Mouse (Mus musculus): Measurements from ENCODE around the gene Srpk1. TPM values are rescaled to one million over a fixed set of nuclear protein-coding genes. Genes with fewer than 3 reads are reported as not detected.

Gene Srpk1
- total and polyA plus RNA-seq, 3 experiments = 60.8 to 129 (median 65.9) TPM

DNA sequence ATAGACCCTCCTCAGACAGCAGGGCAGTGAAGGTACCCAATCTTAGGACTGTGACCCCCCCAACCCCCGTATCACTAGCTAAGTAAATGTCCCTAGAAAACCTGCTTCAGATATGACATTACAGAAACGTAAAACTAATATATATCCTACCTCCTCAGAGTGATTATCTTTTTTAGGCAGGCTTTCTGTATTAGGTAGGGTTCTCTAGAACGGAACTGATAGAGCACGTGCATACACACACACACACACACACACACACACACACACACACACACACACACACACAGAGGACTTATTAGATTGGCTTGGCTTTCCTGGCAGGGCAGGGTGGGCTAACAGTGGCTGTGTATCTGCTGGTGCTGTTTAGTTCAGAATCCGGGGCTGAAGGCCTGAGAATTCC, 13.3 kb upstream of the Srpk1 start:
- H3K27ac ChIP-seq (ENCODE audit: insufficient read depth, low read depth) = no peak overlapping the region
- H3K36me3 ChIP-seq (replicated peaks in 1 of 2; ENCODE audit: control insufficient read depth in 1 of 2, insufficient read depth in 1 of 2, low read length in 1 of 2) = no peaks in the 10 kb centered on the region
- dilution Hi-C loops (cut with MboI; ENCODE audit: extremely low pct_ligation_motif_present, extremely low pct_unique_long_range_greater_than_20kb, low sequenced_read_pairs) (no loop called here), in situ Hi-C loops (cut with MboI; ENCODE audit: low pct_ligation_motif_present, low pct_unique_long_range_greater_than_20kb, low sequenced_read_pairs) (no loop called here)
- TF ChIP-seq JUND (conservative IDR thresholded peaks at IDR 0.05; ENCODE audit: low read depth, low read length) (no peak), HCFC1 (IDR thresholded peaks at IDR 0.05; ENCODE audit: low read depth, low read length) (no peak), IRF4 (IDR thresholded peaks at IDR 0.05; ENCODE audit: low read depth, low read length) (no peak), CTCF (conservative IDR thresholded peaks at IDR 0.05 in 1 of 2, IDR thresholded peaks at IDR 0.05 in 1 of 2; ENCODE audit: low read depth in 2 of 2, low read length in 2 of 2) (no peak), ZMIZ1 (IDR thresholded peaks at IDR 0.05; ENCODE audit: low read depth, low read length) (no peak), MAX (IDR thresholded peaks at IDR 0.05; ENCODE audit: low read length) (no peak), CHD2 (IDR thresholded peaks at IDR 0.05; ENCODE audit: low read length) (no peak), KAT2A (IDR thresholded peaks at IDR 0.05; ENCODE audit: insufficient replicate concordance, low read length) (no peak), USF1 (IDR thresholded peaks at IDR 0.05; ENCODE audit: low read depth, low read length) (no peak), NRF1 (IDR thresholded peaks at IDR 0.05; ENCODE audit: low read depth, low read length) (no peak)
- H3K9me3 ChIP-seq (replicated peaks; ENCODE audit: low read length) = no peaks in the 10 kb centered on the region
- no peak for DNase-seq (ENCODE audit: extremely low read depth)
- no peak overlapping the region for H3K4me2 ChIP-seq (ENCODE audit: insufficient read depth, low read depth, poor library complexity, severe bottlenecking)
- no peak overlapping the region for H3K9ac ChIP-seq (ENCODE audit: insufficient read depth, low read depth)
- no peaks in the 10 kb centered on the region for H3K79me2 ChIP-seq (replicated peaks; ENCODE audit: control insufficient read depth, extremely low read depth, insufficient read depth, poor library complexity, severe bottlenecking)
- no peaks in the 10 kb centered on the region for H3K27me3 ChIP-seq (replicated peaks)
- H3K4me3 ChIP-seq (replicated peaks in 1 of 3; ENCODE audit: low read depth in 2 of 3, low read length in 2 of 3, poor library complexity in 1 of 3) = no peak overlapping the region
- no peaks in the 10 kb centered on the region for H3K4me1 ChIP-seq (ENCODE audit: control insufficient read depth in 1 of 2, insufficient read depth in 2 of 2)

DNA sequence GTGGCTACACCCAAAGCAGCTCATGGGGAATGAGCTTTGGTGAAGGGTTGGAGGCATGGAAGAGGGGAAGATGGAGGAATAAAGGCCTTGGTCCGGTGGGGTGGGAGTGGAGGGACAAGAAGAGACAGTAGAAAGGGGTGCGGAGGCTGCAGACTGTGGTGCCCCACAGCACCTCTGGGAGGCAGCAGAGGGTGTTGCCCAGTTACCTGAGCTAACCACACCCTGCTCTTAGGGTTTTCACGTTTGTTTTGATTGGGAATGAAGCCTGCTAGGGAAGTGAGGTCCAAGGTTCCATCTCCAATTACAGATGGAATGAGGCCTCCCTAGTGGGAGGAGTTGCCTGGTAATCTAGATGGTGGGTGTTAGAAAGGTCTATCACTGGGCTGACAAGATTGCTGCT, 6.6 kb upstream of the Srpk1 start:
- Histone ChIP-seq H3K9me3 (replicated peaks; ENCODE audit: low read length) (no peaks in the 10 kb centered on the region), H3K27ac (ENCODE audit: insufficient read depth, low read depth) (no peak overlapping the region), H3K9ac (ENCODE audit: insufficient read depth, low read depth) (no peak overlapping the region), H3K36me3 (replicated peaks in 1 of 2; ENCODE audit: control insufficient read depth in 1 of 2, insufficient read depth in 1 of 2, low read length in 1 of 2) (no peaks in the 10 kb centered on the region), H3K4me2 (ENCODE audit: insufficient read depth, low read depth, poor library complexity, severe bottlenecking) (no peak overlapping the region), H3K79me2 (replicated peaks; ENCODE audit: control insufficient read depth, extremely low read depth, insufficient read depth, poor library complexity, severe bottlenecking) (no peaks in the 10 kb centered on the region), H3K4me1 (ENCODE audit: control insufficient read depth in 1 of 2, insufficient read depth in 2 of 2) (peaks cover 9 to 16% of the 10 kb centered on the region in 2 experiments; a peak in 3 of 4 replicates), H3K4me3 (replicated peaks in 1 of 3; ENCODE audit: low read depth in 2 of 3, low read length in 2 of 3, poor library complexity in 1 of 3) (no peak overlapping the region), H3K27me3 (replicated peaks) (peaks cover 11% of the 10 kb centered on the region)
- dilution Hi-C loops (cut with MboI; ENCODE audit: extremely low pct_ligation_motif_present, extremely low pct_unique_long_range_greater_than_20kb, low sequenced_read_pairs) (no loop called here), in situ Hi-C loops (cut with MboI; ENCODE audit: low pct_ligation_motif_present, low pct_unique_long_range_greater_than_20kb, low sequenced_read_pairs) (no loop called here)
- TF ChIP-seq MAZ (IDR thresholded peaks at IDR 0.05; ENCODE audit: low read depth, low read length) (no peak), MAFK (IDR thresholded peaks at IDR 0.05; ENCODE audit: insufficient replicate concordance, low read length) (no peak), JUN (IDR thresholded peaks at IDR 0.05; ENCODE audit: insufficient read depth, low read depth, low read length) (no peak), USF2 (conservative IDR thresholded peaks at IDR 0.05; ENCODE audit: low read depth, low read length) (no peak), RAD21 (IDR thresholded peaks at IDR 0.05; ENCODE audit: low read depth, low read length) (peak; percentile 14), ETS1 (conservative IDR thresholded peaks at IDR 0.05; ENCODE audit: low read depth, low read length) (no peak), TBP (conservative IDR thresholded peaks at IDR 0.05; ENCODE audit: low read depth, low read length) (no peak), CTCF (conservative IDR thresholded peaks at IDR 0.05 in 1 of 2, IDR thresholded peaks at IDR 0.05 in 1 of 2; ENCODE audit: low read depth in 2 of 2, low read length in 2 of 2) (peak in 1 of 2 experiments; percentile 47; a peak in 2 of 4 replicates), KAT2A (IDR thresholded peaks at IDR 0.05; ENCODE audit: insufficient replicate concordance, low read length) (no peak), GABPA (IDR thresholded peaks at IDR 0.05; ENCODE audit: insufficient replicate concordance, low read depth, low read length) (no peak), SMC3 (IDR thresholded peaks at IDR 0.05; ENCODE audit: low read depth, low read length) (peak; percentile 25), USF1 (IDR thresholded peaks at IDR 0.05; ENCODE audit: low read depth, low read length) (no peak), POLR2A (IDR thresholded peaks at IDR 0.05; ENCODE audit: low read depth, low read length) (no peak), EP300 (IDR thresholded peaks at IDR 0.05; ENCODE audit: low read length) (no peak), HCFC1 (IDR thresholded peaks at IDR 0.05; ENCODE audit: low read depth, low read length) (no peak), ZNF384 (IDR thresholded peaks at IDR 0.05; ENCODE audit: low read depth, low read length) (no peak), PAX5 (IDR thresholded peaks at IDR 0.05; ENCODE audit: low read length) (no peak)
- DNase-seq (ENCODE audit: extremely low read depth) = no peak
